Mouse (Mus musculus) heart, adult 2 months (tissue): ENCODE data around the gene Limch1. TPM values are rescaled to one million over a fixed set of nuclear protein-coding genes. Genes with fewer than 3 reads are reported as not detected.

Experiments used
- DNase-seq, 2 experiments: peaks; one replicate each; pipeline ENCODE4 v3.0.0; 2021
- H3K27ac ChIP-seq: fragments of 200-600 bp; 2 replicates; pipeline ENCODE4 v1.8.1; 2022
- H3K27me3 ChIP-seq: fragments of 200-500 bp; 2 replicates; pipeline ENCODE4 v1.6.1; 2012; ENCODE audit warnings: mild to moderate bottlenecking, low read length, inconsistent platforms, mixed read lengths; ENCODE audit not compliant: control insufficient read depth, insufficient read depth
- H3K36me3 ChIP-seq: fragments of 200-500 bp; 2 replicates; pipeline ENCODE4 v1.6.1; 2012; ENCODE audit warnings: low read length, inconsistent platforms; ENCODE audit not compliant: control insufficient read depth, insufficient read depth
- H3K4me1 ChIP-seq: fragments of 200-500 bp; 2 replicates; pipeline ENCODE4 v1.6.1; 2011; ENCODE audit warnings: low read length; ENCODE audit not compliant: control insufficient read depth, insufficient read depth
- H3K4me3 ChIP-seq: fragments of 200-600 bp; 2 replicates; pipeline ENCODE4 v1.8.1; 2022
- H3K79me2 ChIP-seq: fragments of 200-500 bp; replicated peaks from 2 replicates; pipeline ENCODE4 v1.6.1; 2012; ENCODE audit warnings: mild to moderate bottlenecking, inconsistent platforms, low read length, moderate library complexity, mixed read lengths; ENCODE audit not compliant: control insufficient read depth, insufficient read depth
- H3K9ac ChIP-seq: fragments of 200-500 bp; 2 replicates; pipeline ENCODE4 v1.6.1; 2012; ENCODE audit warnings: low read depth, mild to moderate bottlenecking, control low read depth, inconsistent platforms, low read length, mixed read lengths
- CTCF ChIP-seq: fragments of 200-600 bp; IDR thresholded peaks from 2 replicates; pipeline ENCODE4 v1.8.1; 2022; ENCODE audit warnings: antibody characterized with exemption, mild to moderate bottlenecking, moderate library complexity
- EP300 ChIP-seq: fragments of 200-500 bp; IDR thresholded peaks from 2 replicates; pipeline ENCODE4 v1.6.1; 2011; ENCODE audit warnings: low read depth, low read length, control low read depth; ENCODE audit not compliant: insufficient read depth
- POLR2A ChIP-seq: fragments of 200-500 bp; IDR thresholded peaks from 2 replicates; pipeline ENCODE4 v1.6.1; 2011; ENCODE audit warnings: mild to moderate bottlenecking, low read depth, low read length, control low read depth; ENCODE audit not compliant: insufficient read depth
- WGBS: fragments of 180-500 bp; shearing (Covaris S2); methylation state at CpG from one replicate; pipeline ENCODE4 v1.1.7; 2018; 5-methylcytosine and 5-hydroxymethylcytosine counted together
- intact Hi-C: fragments of 180-260 bp; cut with DNase I; formaldehyde crosslinking; loops from one replicate; pipeline ENCODE4 v1.15.1; 2025
- polyA plus RNA-seq: library from polyadenylated mRNA; depleted of rRNA; stranded (reverse); fragments of >200 nt; gene quantifications from 2 replicates; pipeline ENCODE4 v1.2.3, GENCODE M21; 2012
- total RNA-seq, 2 experiments: library from RNA; stranded (reverse); gene quantifications; 2 replicates each; pipeline ENCODE4 v1.2.3; 2021

Limch1 gene
- total and polyA plus RNA-seq, 3 experiments, result 60.2 to 277 (median 230) TPM

GRCm38 (mm10) chr5:67002346-67002745 lies 256.7 kb downstream of the Limch1 start:
- intact Hi-C loops, result no loop called here
- DNase-seq, result no peak
- H3K27ac ChIP-seq, result no peak overlapping the region
- 92% methylated on average over 6 of the region's 6 CpGs for WGBS
- H3K27me3 ChIP-seq, result no peaks in the 10 kb centered on the region
- H3K4me3 ChIP-seq, result no peak overlapping the region
- H3K36me3 ChIP-seq, result no peaks in the 10 kb centered on the region; the same call in 1 of the 2 replicates
- no peaks in the 10 kb centered on the region for H3K79me2 ChIP-seq
- H3K9ac ChIP-seq, result no peak overlapping the region
- TF ChIP-seq CTCF (no peak), POLR2A (no peak), EP300 (no peak)
- no peaks in the 10 kb centered on the region for H3K4me1 ChIP-seq

DNA sequence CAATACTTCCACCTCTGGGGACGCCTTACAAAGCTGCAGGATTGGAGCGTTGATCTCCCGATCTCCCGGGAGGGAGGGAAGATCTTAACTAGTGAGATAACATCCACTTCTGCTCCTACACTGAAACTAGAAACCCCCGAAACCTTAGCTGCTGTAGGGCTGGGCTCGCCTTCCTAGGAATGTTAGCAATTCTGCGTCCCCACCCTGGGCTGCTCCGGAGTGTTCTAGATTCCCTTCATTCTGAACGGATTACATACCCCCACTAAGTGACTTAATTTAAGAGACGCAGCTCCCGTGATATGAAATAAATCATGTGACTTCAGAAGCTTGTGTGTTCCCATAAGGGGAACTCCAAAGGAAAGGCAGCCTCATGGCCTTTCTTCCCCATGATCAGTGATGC lies 259.0 kb downstream of the Limch1 start:
- intact Hi-C loops, result no loop called here
- Histone ChIP-seq H3K4me1 (no peaks in the 10 kb centered on the region), H3K79me2 (no peaks in the 10 kb centered on the region), H3K36me3 (no peaks in the 10 kb centered on the region; the same call in 1 of the 2 replicates), H3K27me3 (no peaks in the 10 kb centered on the region), H3K9ac (no peak overlapping the region), H3K4me3 (no peak overlapping the region), H3K27ac (no peak overlapping the region)
- TF ChIP-seq CTCF (no peak), POLR2A (no peak), EP300 (no peak)
- no peak for DNase-seq
- 69% methylated on average over 11 of the region's 11 CpGs for WGBS

DNA sequence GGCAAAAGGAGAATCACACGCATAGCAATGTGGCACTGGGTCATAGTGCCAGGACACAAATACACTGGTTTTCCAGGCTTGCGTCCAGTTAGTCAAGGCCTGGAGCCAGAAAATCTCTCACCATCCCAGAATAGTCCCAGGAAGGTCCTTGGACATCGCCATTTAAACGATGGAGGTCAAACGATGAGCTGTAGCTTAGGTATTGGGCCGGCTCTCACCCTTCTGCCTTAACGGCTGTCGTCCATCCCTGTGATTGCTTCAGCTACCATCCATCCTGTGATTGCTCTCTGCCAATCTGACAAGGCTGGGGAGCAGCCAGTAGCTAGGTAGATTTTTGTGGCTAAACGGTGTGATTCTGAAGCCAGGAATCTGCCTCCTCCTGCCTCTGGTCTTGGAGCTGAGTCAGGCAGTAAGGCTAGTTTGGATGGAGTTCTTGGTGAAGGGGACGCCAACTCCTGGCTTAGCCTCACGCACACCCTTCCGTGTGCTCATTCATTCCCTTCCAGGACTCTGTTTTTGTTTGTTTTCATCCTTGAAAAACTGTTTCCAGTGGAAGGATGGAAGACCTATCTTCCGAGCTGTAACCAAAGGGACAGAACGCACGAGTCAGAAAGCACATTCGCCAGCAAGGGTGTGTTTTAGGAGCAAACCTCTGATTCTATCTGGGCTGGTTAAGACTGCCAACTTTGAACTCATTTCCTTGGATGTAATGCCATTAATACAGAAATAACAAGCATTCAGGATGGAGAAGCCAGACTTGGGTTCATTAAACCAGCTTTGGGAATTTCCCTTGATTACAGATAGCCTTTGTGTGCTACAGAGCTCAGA lies 265.6 kb downstream of the Limch1 start:
- Histone ChIP-seq H3K4me3 (no peak overlapping the region), H3K4me1 (peaks cover 4% of the 10 kb centered on the region), H3K9ac (peak overlapping the region; percentile 3; the same call in 1 of the 2 replicates), H3K79me2 (no peaks in the 10 kb centered on the region), H3K27me3 (no peaks in the 10 kb centered on the region), H3K27ac (peak overlapping the region; percentile 82), H3K36me3 (peaks cover 16% of the 10 kb centered on the region)
- peak; percentile 66 to 80 for DNase-seq
- intact Hi-C loops, result loop anchor here (2.0 to 5.0 kb wide), 2 partner anchors 34 to 162 kb away; no protein-coding TSS in a partner anchor
- TF ChIP-seq EP300 (peak; percentile 69), POLR2A (no peak)
- WGBS, result 44% methylated on average over 16 of the region's 16 CpGs

DNA sequence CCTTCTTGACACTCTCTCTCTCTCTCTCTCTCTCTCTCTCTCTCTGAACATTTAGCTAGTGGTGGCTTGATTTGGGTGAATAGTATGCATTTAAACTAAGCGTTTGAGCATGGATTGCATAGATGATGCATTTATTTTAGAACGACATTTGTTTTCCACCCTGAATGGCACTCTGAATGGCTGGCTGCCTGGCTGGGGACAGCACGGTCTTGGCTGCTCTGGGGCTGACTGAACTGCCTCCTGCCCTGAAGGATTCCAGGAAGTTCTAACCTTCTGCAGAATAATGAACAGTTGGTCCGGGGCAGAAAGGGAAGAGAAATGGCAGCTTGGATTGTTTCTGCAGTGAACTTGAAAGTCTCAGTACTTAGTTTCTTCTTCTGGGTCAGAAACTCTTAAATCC lies 266.4 kb downstream of the Limch1 start:
- intact Hi-C loops, result loop anchor here (2.0 to 5.0 kb wide), 2 partner anchors 35 to 163 kb away; no protein-coding TSS in a partner anchor

GRCm38 (mm10) chr5:67013926-67014325 lies 268.3 kb downstream of the Limch1 start:
- Histone ChIP-seq H3K27ac (no peak overlapping the region), H3K36me3 (peaks cover 16% of the 10 kb centered on the region), H3K27me3 (no peaks in the 10 kb centered on the region), H3K79me2 (no peaks in the 10 kb centered on the region), H3K4me3 (no peak overlapping the region), H3K9ac (no peak overlapping the region), H3K4me1 (peaks cover 4% of the 10 kb centered on the region)
- TF ChIP-seq POLR2A (no peak), EP300 (no peak), CTCF (no peak)
- DNase-seq, result no peak
- 88% methylated on average over 3 of the region's 3 CpGs for WGBS
- intact Hi-C loops, result loop anchor here (5.0 kb wide), 1 partner anchor 37 kb away; no protein-coding TSS in a partner anchor

More for the DNA sequence above, 266.4 kb downstream of the Limch1 start:
- H3K36me3 ChIP-seq, result peaks cover 16% of the 10 kb centered on the region
- no peaks in the 10 kb centered on the region for H3K27me3 ChIP-seq
- no peak overlapping the region for H3K9ac ChIP-seq
- H3K4me1 ChIP-seq, result peaks cover 4% of the 10 kb centered on the region
- WGBS, result 43% methylated on average over 4 of the region's 4 CpGs
- H3K4me3 ChIP-seq, result no peak overlapping the region
- peak overlapping the region; percentile 82 for H3K27ac ChIP-seq
- TF ChIP-seq CTCF, result no peak
- no peak for TF ChIP-seq POLR2A
- no peak for TF ChIP-seq EP300
- no peak for DNase-seq
- H3K79me2 ChIP-seq, result no peaks in the 10 kb centered on the region

DNA sequence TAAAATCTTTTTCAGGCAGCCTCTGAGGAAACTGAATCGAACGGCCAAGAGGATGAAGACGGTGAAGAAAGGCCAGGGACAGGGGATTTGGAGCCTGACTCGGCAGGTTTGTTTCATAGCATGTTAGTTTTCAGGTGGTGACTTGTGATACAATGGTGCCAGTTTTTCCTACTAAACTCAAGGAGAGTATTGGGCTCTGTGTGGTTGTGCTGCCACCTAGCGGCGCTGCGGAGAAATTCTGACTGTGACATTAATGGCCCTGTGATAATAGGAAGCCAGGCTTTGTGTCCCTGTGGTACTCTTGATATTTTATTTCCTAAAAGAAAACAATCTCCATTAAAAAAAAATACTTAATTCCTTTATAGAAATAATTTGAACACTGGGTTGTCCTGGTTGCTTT lies 270.8 kb downstream of the Limch1 start:
- TF ChIP-seq CTCF, result peak; percentile 97
- peak; percentile 85 for TF ChIP-seq EP300
- no peak for TF ChIP-seq POLR2A
- Histone ChIP-seq H3K36me3 (peaks cover 9% of the 10 kb centered on the region), H3K27me3 (no peaks in the 10 kb centered on the region), H3K4me3 (no peak overlapping the region), H3K79me2 (no peaks in the 10 kb centered on the region), H3K9ac (no peak overlapping the region), H3K4me1 (peaks cover under 1% of the 10 kb centered on the region; the same call in 1 of the 2 replicates), H3K27ac (no peak overlapping the region)
- intact Hi-C loops, result loop anchor here (1.0 to 2.0 kb wide), 2 partner anchors 22 to 319 kb away; no protein-coding TSS in a partner anchor
- 2% methylated on average over 7 of the region's 7 CpGs for WGBS
- DNase-seq, result peak; percentile 74 to 83
